Mouse (Mus musculus): ENCODE results near the gene Mxd1.

Gene Mxd1

DNA sequence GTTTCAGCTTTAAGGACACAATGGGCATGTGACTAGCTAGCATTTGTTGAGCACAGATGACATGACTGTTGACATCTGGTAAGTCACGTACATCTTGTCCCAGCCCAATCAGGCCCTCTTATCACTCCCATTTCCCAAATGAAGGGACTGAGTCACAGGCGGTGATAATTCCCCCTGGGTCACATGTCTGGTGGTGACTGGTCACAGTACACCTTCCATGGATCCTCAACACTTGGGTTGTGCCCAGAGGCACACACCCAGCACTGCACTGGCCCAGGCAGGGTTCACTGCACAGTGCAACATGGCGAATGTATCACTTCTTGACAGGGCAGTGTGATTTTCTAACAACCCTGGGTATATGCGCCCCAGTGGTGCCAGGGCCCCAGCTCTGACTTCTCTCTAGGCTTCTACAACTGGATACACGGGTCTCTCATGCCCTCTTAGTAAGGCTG, 70.2 kb downstream of the Mxd1 start:
- DNase-seq = no peak
